Mouse (Mus musculus): ENCODE measurements at regions not wholly inside any gene's neighbourhood (a gene's known extent, or its start where the extent isn't known, plus 50 kb on each side); places are given as distances from the start of the nearest gene placed in this dataset.

DNA sequence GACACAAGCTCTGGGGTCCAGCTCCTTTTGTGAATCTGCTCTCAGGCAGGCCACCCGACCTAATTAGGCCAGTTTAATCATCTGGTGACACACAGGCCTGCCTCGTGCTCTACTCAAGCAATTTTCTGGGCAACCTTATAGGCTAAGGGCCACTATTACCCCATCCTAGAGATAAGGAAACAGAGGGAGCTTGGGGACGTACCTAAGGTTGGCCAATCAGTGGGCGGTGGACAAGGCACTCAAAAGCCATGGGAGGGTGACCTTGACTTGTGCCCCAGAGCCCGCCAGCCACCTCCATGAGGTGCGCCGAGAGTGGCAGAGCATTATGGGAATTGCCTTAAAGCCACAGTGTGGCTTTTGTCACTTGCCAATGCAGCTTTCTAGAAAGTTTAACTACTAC lies 131.9 kb upstream of the Klf14 start:
- TF ChIP-seq CTCF (IDR thresholded peaks at IDR 0.05; ENCODE audit: low read depth): no peak
- no peak for TF ChIP-seq EP300 (IDR thresholded peaks at IDR 0.05; ENCODE audit: low read depth)

Measured in liver, embryonic 14.5 days (tissue).